Mouse (Mus musculus) midbrain, embryonic 10.5 days (tissue): Measurements from ENCODE around the gene Rnf208. TPM values are rescaled to one million over a fixed set of nuclear protein-coding genes. Genes with fewer than 3 reads are reported as not detected.

Experiments used
- DNase-seq: peaks from one replicate; pipeline ENCODE4 v3.0.0-alpha.2; 2017; ENCODE audit warnings: low spot score
- H3K27ac ChIP-seq: fragments of 300-500 bp; sonication (generic); replicated peaks from 2 replicates; pipeline ENCODE4 v1.5.1; 2016; ENCODE audit warnings: mild to moderate bottlenecking
- H3K27me3 ChIP-seq: fragments of 300-500 bp; sonication (generic); 2 replicates; pipeline ENCODE4 v1.6.1; 2016; ENCODE audit warnings: low read depth, mild to moderate bottlenecking; ENCODE audit not compliant: poor library complexity, severe bottlenecking
- H3K36me3 ChIP-seq: fragments of 300-500 bp; sonication (generic); 2 replicates; pipeline ENCODE4 v1.6.1; 2016; ENCODE audit warnings: mild to moderate bottlenecking, moderate library complexity
- H3K4me1 ChIP-seq: fragments of 300-500 bp; sonication (generic); 2 replicates; pipeline ENCODE4 v1.6.1; 2016
- H3K4me3 ChIP-seq: fragments of 300-500 bp; sonication (generic); 2 replicates; pipeline ENCODE4 v1.5.1; 2016; ENCODE audit warnings: mild to moderate bottlenecking, moderate library complexity
- H3K9me3 ChIP-seq: fragments of 300-500 bp; sonication (generic); replicated peaks from 2 replicates; pipeline ENCODE4 v1.6.1; 2016; ENCODE audit warnings: mild to moderate bottlenecking
- WGBS: fragments of 180-500 bp; shearing (Covaris S2); methylation state at CpG from one replicate; pipeline ENCODE4 v1.1.7; 2016; 5-methylcytosine and 5-hydroxymethylcytosine counted together
- polyA plus RNA-seq: library from polyadenylated mRNA; unstranded; fragments of >200 nt; fragmentation: Nextera tagmentation; extraction: Ambion mirVana; gene quantifications from 2 replicates; pipeline ENCODE4 v1.2.1, GENCODE M21; 2016

The Rnf208 gene
- polyA plus RNA-seq, 1 experiment from 2014 or later = 28.3 TPM

DNA sequence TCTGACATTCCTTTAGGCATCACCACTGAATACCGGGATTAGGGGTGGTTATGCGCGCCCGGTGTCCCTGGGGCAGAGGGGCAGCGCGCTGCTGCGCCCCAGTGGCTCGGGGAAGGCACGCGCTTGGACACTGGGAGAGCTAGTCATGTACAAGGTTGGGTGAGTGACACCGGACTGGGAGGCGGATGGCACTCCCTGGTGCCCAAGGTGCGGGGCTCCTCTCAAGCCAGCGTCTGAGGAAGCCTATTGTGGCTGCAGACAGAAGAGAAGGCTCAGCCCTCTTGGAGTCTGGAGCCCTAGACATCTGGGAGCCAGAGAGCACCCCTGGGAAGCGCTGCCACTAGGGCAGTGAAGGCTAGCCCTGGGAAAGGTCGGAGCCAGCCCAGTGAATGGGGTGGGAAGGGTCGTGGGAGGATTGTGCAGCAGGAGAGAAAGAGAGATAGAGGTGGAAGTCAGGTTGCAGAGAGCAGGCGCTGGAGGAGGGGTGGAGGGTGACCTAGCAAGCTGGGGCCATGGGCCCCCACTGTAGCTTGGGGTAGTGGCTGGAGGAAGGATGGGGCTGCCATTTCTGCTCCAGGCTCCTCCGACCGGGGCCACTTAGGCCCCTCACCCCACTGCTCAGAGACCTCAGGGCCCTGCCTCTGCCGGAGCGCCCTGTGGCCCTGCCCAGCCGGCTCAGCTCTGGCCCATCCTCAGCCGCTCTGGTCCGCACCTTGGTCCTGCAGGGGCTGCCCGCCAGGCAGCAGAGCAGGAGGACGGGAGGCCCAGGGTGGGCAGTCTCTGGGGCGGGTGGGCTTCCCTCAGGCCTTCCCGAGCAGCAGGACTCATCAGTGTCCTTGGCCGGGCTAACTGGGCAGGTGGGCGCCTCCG, 49.4 kb downstream of the Rnf208 start:
- peak overlapping the region; percentile 45 for H3K4me3 ChIP-seq
- peaks cover 2% of the 10 kb centered on the region; the same call in 1 of the 2 replicates for H3K36me3 ChIP-seq
- DNase-seq = peak; percentile 23
- peaks cover 100% of the 10 kb centered on the region for H3K27me3 ChIP-seq
- 7% methylated on average over 32 of the region's 32 CpGs for WGBS
- H3K4me1 ChIP-seq = peaks cover 28% of the 10 kb centered on the region
- no peaks in the 10 kb centered on the region for H3K9me3 ChIP-seq
- no peak overlapping the region for H3K27ac ChIP-seq

GRCm38 (mm10) chr2:25292054-25292544, 50.0 kb downstream of the Rnf208 start:
- Histone ChIP-seq H3K4me3 (peak overlapping the region; percentile 45), H3K27me3 (peaks cover 100% of the 10 kb centered on the region), H3K4me1 (peaks cover 28% of the 10 kb centered on the region), H3K9me3 (no peaks in the 10 kb centered on the region), H3K36me3 (no peaks in the 10 kb centered on the region), H3K27ac (0 out of 2 replicates have a peak overlapping the region, but pooled peaks have one; percentile 23)
- 6% methylated on average over 42 of the region's 43 CpGs for WGBS
- no peak for DNase-seq

DNA sequence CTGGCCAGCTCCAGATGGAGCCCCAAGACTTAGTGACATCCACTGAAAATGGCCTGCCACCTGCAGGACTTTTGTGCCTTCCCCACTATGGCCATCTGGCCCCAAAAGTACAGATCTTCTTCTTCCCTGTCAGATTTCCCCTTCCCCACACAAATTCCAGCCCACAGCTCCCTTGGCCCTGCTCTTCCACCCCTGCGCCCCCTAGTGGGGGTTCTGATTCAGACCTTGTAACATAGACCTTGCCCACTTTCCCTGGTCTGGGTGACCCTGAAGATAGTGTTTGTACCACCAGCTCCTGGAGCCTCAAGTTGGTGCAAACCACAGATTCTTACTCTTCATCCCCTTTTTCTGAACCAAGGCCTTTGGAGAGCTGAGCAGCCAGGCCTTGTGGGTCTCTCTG, 50.8 kb downstream of the Rnf208 start:
- DNase-seq = peak; percentile 83
- Histone ChIP-seq H3K9me3 (no peaks in the 10 kb centered on the region), H3K27ac (no peak overlapping the region), H3K4me3 (no peak overlapping the region), H3K27me3 (peaks cover 100% of the 10 kb centered on the region), H3K4me1 (peaks cover 28% of the 10 kb centered on the region), H3K36me3 (no peaks in the 10 kb centered on the region)
- WGBS = 0% methylated on average over 1 of the region's 1 CpGs

- Histone ChIP-seq H3K4me3 (no peak overlapping the region), H3K36me3 (no peaks in the 10 kb centered on the region), H3K27me3 (peaks cover 94% of the 10 kb centered on the region), H3K27ac (no peak overlapping the region), H3K9me3 (no peaks in the 10 kb centered on the region), H3K4me1 (peaks cover 28% of the 10 kb centered on the region)
- 73% methylated on average over 9 of the region's 9 CpGs for WGBS
- DNase-seq = no peak
Measured at GRCm38 (mm10) chr2:25293706-25294105, 51.7 kb downstream of the Rnf208 start.

Other genes starting within 250 kb of the Rnf208 start
- gene Nsmf, start 187.9 kb upstream of the Rnf208 start, polyA plus RNA-seq = 66.4 and 84.9 TPM in 2 replicates
- not detected in 2 replicates for gene Entpd8, start 162.0 kb upstream of the Rnf208 start, polyA plus RNA-seq
- gene Noxa1, start 147.1 kb upstream of the Rnf208 start, polyA plus RNA-seq = 0.09 TPM in 1 of 2 replicates, not detected in the other
- 65.8 and 74.1 TPM in 2 replicates for gene Nrarp, start 61.5 kb upstream of the Rnf208 start, polyA plus RNA-seq
- gene Tor4a, start 45.4 kb upstream of the Rnf208 start, polyA plus RNA-seq = 1.3 and 1.9 TPM in 2 replicates
- gene Nelfb, start 30.8 kb upstream of the Rnf208 start, polyA plus RNA-seq = 131 and 140 TPM in 2 replicates
- gene Stpg3, start 27.6 kb upstream of the Rnf208 start, polyA plus RNA-seq = not detected in 2 replicates
- gene Fam166a, start 23.5 kb upstream of the Rnf208 start, polyA plus RNA-seq = 0.62 TPM in 1 of 2 replicates, not detected in the other
- 682 and 743 TPM in 2 replicates for gene Tubb4b, start 17.6 kb upstream of the Rnf208 start, polyA plus RNA-seq
- not detected in 2 replicates for gene Slc34a3, start 7.9 kb upstream of the Rnf208 start, polyA plus RNA-seq
- gene Rnf224, start 5.5 kb upstream of the Rnf208 start, polyA plus RNA-seq = not detected in 2 replicates
- 0.21 and 0.22 TPM in 2 replicates for gene Cysrt1, start 197 bp downstream of the Rnf208 start, polyA plus RNA-seq
- 7.2 and 8.6 TPM in 2 replicates for gene AL732309.1, start 4.6 kb downstream of the Rnf208 start, polyA plus RNA-seq
- gene Tmem203, start 13.2 kb downstream of the Rnf208 start, polyA plus RNA-seq = 19.1 and 20.2 TPM in 2 replicates
- 7.5 and 7.8 TPM in 2 replicates for gene Tprn, start 20.4 kb downstream of the Rnf208 start, polyA plus RNA-seq
- 243 and 252 TPM in 2 replicates for gene Ssna1, start 30.2 kb downstream of the Rnf208 start, polyA plus RNA-seq
- gene Anapc2, start 30.2 kb downstream of the Rnf208 start, polyA plus RNA-seq = 141 and 153 TPM in 2 replicates
- not detected in 2 replicates for gene Tmem210, start 45.9 kb downstream of the Rnf208 start, polyA plus RNA-seq
- not detected in 2 replicates for gene Lrrc26, start 47.7 kb downstream of the Rnf208 start, polyA plus RNA-seq
- 1.5 and 1.8 TPM in 2 replicates for gene Grin1, start 76.9 kb downstream of the Rnf208 start, polyA plus RNA-seq
- 55.6 and 62.8 TPM in 2 replicates for gene Man1b1, start 90.1 kb downstream of the Rnf208 start, polyA plus RNA-seq
- 16.2 and 20.2 TPM in 2 replicates for gene Dpp7, start 114.1 kb downstream of the Rnf208 start, polyA plus RNA-seq
- gene Uap1l1, start 123.4 kb downstream of the Rnf208 start, polyA plus RNA-seq = 6.0 and 8.4 TPM in 2 replicates
- 73.4 and 86.4 TPM in 2 replicates for gene Sapcd2, start 130.1 kb downstream of the Rnf208 start, polyA plus RNA-seq
- 0.26 TPM in 1 of 2 replicates, not detected in the other for gene Entpd2, start 153.6 kb downstream of the Rnf208 start, polyA plus RNA-seq
- 80.6 and 125 TPM in 2 replicates for gene Npdc1, start 157.1 kb downstream of the Rnf208 start, polyA plus RNA-seq
- gene Fut7, start 181.0 kb downstream of the Rnf208 start, polyA plus RNA-seq = not detected in 2 replicates
- 6.2 and 8.1 TPM in 2 replicates for gene Abca2, start 186.4 kb downstream of the Rnf208 start, polyA plus RNA-seq
- gene Clic3, start 214.6 kb downstream of the Rnf208 start, polyA plus RNA-seq = 1.1 and 1.9 TPM in 2 replicates
- gene Paxx, start 218.8 kb downstream of the Rnf208 start, polyA plus RNA-seq = 17.4 and 26.4 TPM in 2 replicates
- gene Ptgds, start 227.8 kb downstream of the Rnf208 start, polyA plus RNA-seq = 0.16 TPM in 1 of 2 replicates, not detected in the other